Mouse (Mus musculus) forebrain, embryonic 15.5 days (tissue): ENCODE results near the gene Mamdc2. TPM values are rescaled to one million over a fixed set of nuclear protein-coding genes. Genes with fewer than 3 reads are reported as not detected.
A peak's percentile ranks its signal among the peaks of the same experiment; 100 is the strongest.

ENCODE experiments used
- ATAC-seq: fragments of 200-750 bp; cut with Nextera tagmentation; replicated peaks from 2 replicates; pipeline ENCODE4 v1.8.0; 2017; ENCODE audit warnings: mild to moderate bottlenecking, moderate TSS enrichment, moderate library complexity
- H3K27ac ChIP-seq: fragments of 300-500 bp; sonication (generic); replicated peaks from 2 replicates; pipeline ENCODE4 v1.5.1; 2015; ENCODE audit warnings: mild to moderate bottlenecking, inconsistent platforms
- H3K27me3 ChIP-seq: fragments of 300-500 bp; sonication (generic); 2 replicates; pipeline ENCODE4 v1.6.1; 2015; ENCODE audit warnings: inconsistent platforms
- H3K36me3 ChIP-seq: fragments of 300-500 bp; sonication (generic); 2 replicates; pipeline ENCODE4 v1.6.1; 2015; ENCODE audit warnings: mild to moderate bottlenecking, inconsistent platforms
- H3K4me1 ChIP-seq: fragments of 300-500 bp; sonication (generic); 2 replicates; pipeline ENCODE4 v1.6.1; 2015; ENCODE audit warnings: inconsistent platforms
- H3K4me2 ChIP-seq: fragments of 300-500 bp; sonication (generic); replicated peaks from 2 replicates; pipeline ENCODE4 v1.6.1; 2015; ENCODE audit warnings: mild to moderate bottlenecking, inconsistent platforms
- H3K4me3 ChIP-seq: fragments of 300-500 bp; sonication (generic); 2 replicates; pipeline ENCODE4 v1.5.1; 2015; ENCODE audit warnings: mild to moderate bottlenecking, inconsistent platforms
- H3K9ac ChIP-seq: fragments of 300-500 bp; sonication (generic); replicated peaks from 2 replicates; pipeline ENCODE4 v1.6.1; 2015; ENCODE audit warnings: mild to moderate bottlenecking, inconsistent platforms
- H3K9me3 ChIP-seq: fragments of 300-500 bp; sonication (generic); 2 replicates; pipeline ENCODE4 v1.6.1; 2016; ENCODE audit warnings: inconsistent platforms
- WGBS: fragments of 180-500 bp; shearing (Covaris S2); methylation state at CpG from one replicate; pipeline ENCODE4 v1.1.7; 2015; ENCODE audit warnings: mixed read lengths; 5-methylcytosine and 5-hydroxymethylcytosine counted together
- polyA plus RNA-seq: library from polyadenylated mRNA; unstranded; fragments of >200 nt; fragmentation: Nextera tagmentation; extraction: Ambion mirVana; gene quantifications from 2 replicates; pipeline ENCODE4 v1.2.1, GENCODE M21; 2015

Mamdc2 gene
- polyA plus RNA-seq, 1 experiment from 2014 or later: 1.2 TPM

GRCm38 (mm10) chr19:23478895-23479596 is 30.8 kb upstream of the Mamdc2 start:
- H3K27ac ChIP-seq: no peak overlapping the region
- no peaks in the 10 kb centered on the region for H3K9me3 ChIP-seq
- no peaks in the 10 kb centered on the region for H3K36me3 ChIP-seq
- 16% methylated on average over 10 of the region's 10 CpGs for WGBS
- no peaks in the 10 kb centered on the region for H3K4me1 ChIP-seq
- H3K27me3 ChIP-seq: no peaks in the 10 kb centered on the region
- no peak overlapping the region for H3K4me3 ChIP-seq
- ATAC-seq: no peak
- no peak overlapping the region for H3K4me2 ChIP-seq
- H3K9ac ChIP-seq: no peak overlapping the region

GRCm38 (mm10) chr19:23477826-23478225 is 29.6 kb upstream of the Mamdc2 start:
- H3K36me3 ChIP-seq: no peaks in the 10 kb centered on the region
- no peak overlapping the region for H3K27ac ChIP-seq
- no peaks in the 10 kb centered on the region for H3K9me3 ChIP-seq
- H3K27me3 ChIP-seq: no peaks in the 10 kb centered on the region
- H3K4me3 ChIP-seq: no peak overlapping the region
- no peak overlapping the region for H3K9ac ChIP-seq
- 79% methylated on average over 6 of the region's 6 CpGs for WGBS
- H3K4me1 ChIP-seq: no peaks in the 10 kb centered on the region
- no peak for ATAC-seq
- H3K4me2 ChIP-seq: no peak overlapping the region

- H3K36me3 ChIP-seq: no peaks in the 10 kb centered on the region
- H3K9ac ChIP-seq: no peak overlapping the region
- H3K27me3 ChIP-seq: no peaks in the 10 kb centered on the region
- H3K4me1 ChIP-seq: peaks cover 5% of the 10 kb centered on the region; the same call in 1 of the 2 replicates
- H3K4me3 ChIP-seq: no peak overlapping the region
- H3K4me2 ChIP-seq: no peak overlapping the region
- no peak for ATAC-seq
- 2% methylated on average over 1 of the region's 1 CpGs for WGBS
- no peaks in the 10 kb centered on the region for H3K9me3 ChIP-seq
- no peak overlapping the region for H3K27ac ChIP-seq
Observed at GRCm38 (mm10) chr19:23467866-23468265, 19.6 kb upstream of the Mamdc2 start.

GRCm38 (mm10) chr19:23467011-23467410 is 18.8 kb upstream of the Mamdc2 start:
- 66% methylated on average over 2 of the region's 2 CpGs for WGBS
- Histone ChIP-seq H3K9me3 (no peaks in the 10 kb centered on the region), H3K27me3 (no peaks in the 10 kb centered on the region), H3K4me2 (no peak overlapping the region), H3K9ac (no peak overlapping the region), H3K4me3 (no peak overlapping the region), H3K36me3 (no peaks in the 10 kb centered on the region), H3K27ac (no peak overlapping the region), H3K4me1 (peaks cover 5% of the 10 kb centered on the region; the same call in 1 of the 2 replicates)
- no peak for ATAC-seq

- H3K4me2 ChIP-seq: no peak overlapping the region
- H3K36me3 ChIP-seq: no peaks in the 10 kb centered on the region
- H3K4me1 ChIP-seq: no peaks in the 10 kb centered on the region
- H3K27ac ChIP-seq: no peak overlapping the region
- H3K4me3 ChIP-seq: no peak overlapping the region
- 41% methylated on average over 4 of the region's 4 CpGs for WGBS
- H3K27me3 ChIP-seq: no peaks in the 10 kb centered on the region
- no peak overlapping the region for H3K9ac ChIP-seq
- H3K9me3 ChIP-seq: no peaks in the 10 kb centered on the region; the same call in 1 of the 2 replicates
- ATAC-seq: no peak
Observed at GRCm38 (mm10) chr19:23457492-23457891, 9.2 kb upstream of the Mamdc2 start.

GRCm38 (mm10) chr19:23451361-23451760 is 3.1 kb upstream of the Mamdc2 start:
- Histone ChIP-seq H3K9me3 (no peaks in the 10 kb centered on the region; the same call in 1 of the 2 replicates), H3K4me1 (peaks cover 17% of the 10 kb centered on the region), H3K27ac (no peak overlapping the region), H3K4me2 (no peak overlapping the region), H3K36me3 (no peaks in the 10 kb centered on the region), H3K9ac (no peak overlapping the region), H3K4me3 (no peak overlapping the region), H3K27me3 (no peaks in the 10 kb centered on the region)
- ATAC-seq: no peak
- 78% methylated on average over 4 of the region's 4 CpGs for WGBS

DNA sequence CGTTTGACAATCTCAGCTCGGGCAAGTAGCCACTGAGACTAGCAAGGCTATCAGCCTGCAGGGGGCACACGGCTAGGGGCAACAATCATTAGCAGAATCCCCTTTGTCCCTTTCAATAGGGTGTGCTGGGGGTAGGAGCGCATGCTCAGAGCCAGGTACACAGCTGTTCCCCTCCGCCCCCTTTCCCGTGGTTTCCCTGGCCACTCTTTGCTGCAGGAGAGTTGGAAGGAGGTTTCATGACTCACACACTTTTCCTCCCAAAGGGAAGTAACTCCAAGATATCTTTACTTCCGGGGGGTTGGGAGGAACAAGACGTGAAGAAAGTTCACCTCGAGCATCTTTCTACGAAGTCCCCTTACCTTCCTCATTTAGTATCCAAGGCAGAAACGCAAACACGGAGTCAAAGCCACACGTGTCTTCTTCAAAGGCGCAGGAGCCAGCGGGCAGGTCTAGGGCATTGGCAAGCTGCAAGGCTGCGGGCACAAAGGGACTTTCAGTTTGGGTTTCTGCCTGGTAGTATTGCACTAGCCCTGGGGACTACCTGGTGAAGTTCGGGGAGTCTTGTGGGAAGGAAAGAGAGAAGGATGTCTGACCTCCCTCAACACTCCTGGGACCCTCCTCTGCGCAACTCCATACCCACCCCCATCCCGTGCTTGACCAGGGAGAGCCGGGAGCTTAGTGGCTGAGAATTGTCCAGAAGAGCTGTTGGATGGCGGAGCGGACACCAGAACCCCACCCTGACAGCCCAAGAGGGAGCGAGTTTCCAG is 838 bp downstream of the Mamdc2 start:
- Histone ChIP-seq H3K4me1 (peaks cover 17% of the 10 kb centered on the region), H3K9ac (peak overlapping the region; percentile 19), H3K4me2 (peak overlapping the region; percentile 82), H3K27me3 (no peaks in the 10 kb centered on the region), H3K4me3 (peak overlapping the region; percentile 37), H3K27ac (no peak overlapping the region), H3K9me3 (no peaks in the 10 kb centered on the region), H3K36me3 (no peaks in the 10 kb centered on the region)
- ATAC-seq: peak; percentile 44
- WGBS: 1% methylated on average over 23 of the region's 23 CpGs

- H3K9ac ChIP-seq: no peak overlapping the region
- no peaks in the 10 kb centered on the region for H3K9me3 ChIP-seq
- H3K27ac ChIP-seq: no peak overlapping the region
- no peaks in the 10 kb centered on the region for H3K27me3 ChIP-seq
- H3K4me3 ChIP-seq: no peak overlapping the region
- no peak for ATAC-seq
- H3K36me3 ChIP-seq: no peaks in the 10 kb centered on the region
- WGBS: 52% methylated on average over 7 of the region's 7 CpGs
- peaks cover 17% of the 10 kb centered on the region for H3K4me1 ChIP-seq
- no peak overlapping the region for H3K4me2 ChIP-seq
Observed at GRCm38 (mm10) chr19:23444910-23445845, 3.1 kb downstream of the Mamdc2 start.

GRCm38 (mm10) chr19:23435731-23436130 is 12.5 kb downstream of the Mamdc2 start:
- H3K4me2 ChIP-seq: no peak overlapping the region
- H3K27me3 ChIP-seq: no peaks in the 10 kb centered on the region
- no peak overlapping the region for H3K4me3 ChIP-seq
- H3K9me3 ChIP-seq: no peaks in the 10 kb centered on the region
- ATAC-seq: no peak
- no peaks in the 10 kb centered on the region for H3K36me3 ChIP-seq
- no peak overlapping the region for H3K9ac ChIP-seq
- 75% methylated on average over 4 of the region's 4 CpGs for WGBS
- H3K27ac ChIP-seq: no peak overlapping the region
- no peaks in the 10 kb centered on the region for H3K4me1 ChIP-seq

GRCm38 (mm10) chr19:23434433-23434832 is 13.8 kb downstream of the Mamdc2 start:
- Histone ChIP-seq H3K4me3 (no peak overlapping the region), H3K27ac (no peak overlapping the region), H3K4me1 (no peaks in the 10 kb centered on the region), H3K9me3 (no peaks in the 10 kb centered on the region), H3K27me3 (no peaks in the 10 kb centered on the region), H3K36me3 (no peaks in the 10 kb centered on the region), H3K9ac (no peak overlapping the region), H3K4me2 (no peak overlapping the region)
- ATAC-seq: no peak
- WGBS: 81% methylated on average over 11 of the region's 11 CpGs

DNA sequence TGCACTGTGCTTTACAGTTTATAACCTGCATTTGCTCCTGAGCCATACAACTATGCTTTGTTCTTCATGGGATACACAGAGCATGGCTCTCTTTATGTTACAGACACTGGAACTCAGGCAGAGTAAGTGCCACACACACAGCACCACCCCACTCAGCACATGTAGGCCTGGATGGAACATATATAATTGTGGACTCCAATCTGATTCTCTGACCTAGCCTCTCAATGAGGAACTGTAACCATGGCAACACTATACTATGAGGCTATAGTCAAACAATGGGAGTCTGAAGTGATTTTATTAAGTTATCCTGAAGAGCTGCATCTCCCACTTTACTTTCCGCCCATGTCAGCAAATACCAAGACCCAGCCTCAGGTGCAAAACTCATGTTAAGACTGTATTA is 30.6 kb downstream of the Mamdc2 start:
- ATAC-seq: no peak

GRCm38 (mm10) chr19:23410800-23411199 is 37.4 kb downstream of the Mamdc2 start:
- Histone ChIP-seq H3K27ac (no peak overlapping the region), H3K4me2 (no peak overlapping the region), H3K9ac (no peak overlapping the region), H3K9me3 (no peaks in the 10 kb centered on the region), H3K27me3 (no peaks in the 10 kb centered on the region), H3K4me1 (no peaks in the 10 kb centered on the region), H3K36me3 (no peaks in the 10 kb centered on the region), H3K4me3 (no peak overlapping the region)
- WGBS: 94% methylated on average over 5 of the region's 5 CpGs
- ATAC-seq: no peak

More for the DNA sequence above, 30.6 kb downstream of the Mamdc2 start:
- H3K4me2 ChIP-seq: no peak overlapping the region
- H3K4me1 ChIP-seq: no peaks in the 10 kb centered on the region
- no peak overlapping the region for H3K9ac ChIP-seq
- H3K36me3 ChIP-seq: no peaks in the 10 kb centered on the region
- no peaks in the 10 kb centered on the region for H3K9me3 ChIP-seq
- no peak overlapping the region for H3K27ac ChIP-seq
- 80% methylated on average over 1 of the region's 1 CpGs for WGBS
- H3K27me3 ChIP-seq: no peaks in the 10 kb centered on the region
- no peak overlapping the region for H3K4me3 ChIP-seq
